Mouse (Mus musculus): ENCODE results near the gene Slc2a3. TPM values are rescaled to one million over a fixed set of nuclear protein-coding genes. Genes with fewer than 3 reads are reported as not detected.
"Not testable (repeated sequence)": the region's sequence is repeated elsewhere in the genome, so short reads cannot be mapped to it uniquely, and the experiment has no call there.

The Slc2a3 gene
- polyA plus RNA-seq, 1 experiment, result 0.66 TPM

DNA sequence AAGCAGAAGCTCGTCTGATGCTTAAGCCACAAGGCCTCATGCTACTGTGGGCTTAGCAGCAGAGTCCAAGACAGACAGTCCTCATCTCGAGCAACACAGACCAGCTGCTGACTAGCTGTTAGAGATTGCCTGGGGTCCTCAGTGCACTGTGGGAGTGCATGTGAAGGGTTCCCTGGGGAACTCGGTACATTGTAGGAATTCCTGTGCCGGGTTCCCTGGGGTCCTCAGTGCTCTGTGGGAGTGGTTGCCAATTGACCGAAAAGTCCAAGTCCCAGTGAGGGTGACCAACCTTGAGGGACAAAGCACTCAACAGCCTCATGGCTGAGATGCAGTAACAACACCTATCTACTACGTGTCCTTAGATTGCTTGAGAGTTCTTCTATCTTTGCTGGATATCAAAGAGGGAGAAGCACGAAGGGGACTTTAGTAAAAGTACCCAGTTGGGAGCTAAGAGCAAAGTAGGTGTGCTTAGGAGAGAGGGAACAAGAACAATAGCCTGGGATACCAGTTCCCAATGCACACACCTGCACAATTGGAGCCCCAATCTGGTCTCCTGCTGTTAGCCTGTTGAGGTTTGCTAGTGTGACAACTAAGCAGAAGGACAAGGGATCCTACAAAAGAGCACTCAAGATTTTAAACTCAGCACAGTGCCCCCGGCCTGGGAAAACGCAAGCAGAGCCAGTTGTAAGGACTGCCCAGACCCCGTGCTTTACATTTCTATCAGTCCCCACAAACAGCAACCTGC, 56.8 kb downstream of the Slc2a3 start:
- H3K79me3 ChIP-seq (ENCODE audit: low read depth), result no peaks in the 10 kb centered on the region
- no peaks in the 10 kb centered on the region for H3K79me2 ChIP-seq (ENCODE audit: control insufficient read depth, insufficient read depth)
- H3K36me3 ChIP-seq (ENCODE audit: control insufficient read depth, insufficient read depth), result no peaks in the 10 kb centered on the region
- no peaks in the 10 kb centered on the region for H3K27me3 ChIP-seq (ENCODE audit: control insufficient read depth, insufficient read depth, insufficient read length)
- TF ChIP-seq USF1 (IDR thresholded peaks at IDR 0.05; ENCODE audit: low read depth), result no peak
- no peak for TF ChIP-seq MAX (IDR thresholded peaks at IDR 0.05)
- TF ChIP-seq MYOG (IDR thresholded peaks at IDR 0.05; ENCODE audit: control insufficient read depth, extremely low read depth, insufficient read length), result no peak
- TF ChIP-seq CEBPB (IDR thresholded peaks at IDR 0.05; ENCODE audit: low read depth), result no peak
- no peak for TF ChIP-seq MYOD1 (IDR thresholded peaks at IDR 0.05; ENCODE audit: control insufficient read depth, insufficient read length, low read depth)
- no peak for TF ChIP-seq CTCF (IDR thresholded peaks at IDR 0.05; ENCODE audit: control insufficient read depth, insufficient read depth, insufficient read length)
- TF ChIP-seq FOSL1 (IDR thresholded peaks at IDR 0.05; ENCODE audit: insufficient read depth, low read length, poor library complexity, severe bottlenecking), result no peak
- H3K4me3 ChIP-seq (ENCODE audit: insufficient read depth, poor library complexity, severe bottlenecking), result no peak overlapping the region
- no peak overlapping the region for H3ac ChIP-seq (ENCODE audit: control insufficient read depth, insufficient read length, low read depth)

DNA sequence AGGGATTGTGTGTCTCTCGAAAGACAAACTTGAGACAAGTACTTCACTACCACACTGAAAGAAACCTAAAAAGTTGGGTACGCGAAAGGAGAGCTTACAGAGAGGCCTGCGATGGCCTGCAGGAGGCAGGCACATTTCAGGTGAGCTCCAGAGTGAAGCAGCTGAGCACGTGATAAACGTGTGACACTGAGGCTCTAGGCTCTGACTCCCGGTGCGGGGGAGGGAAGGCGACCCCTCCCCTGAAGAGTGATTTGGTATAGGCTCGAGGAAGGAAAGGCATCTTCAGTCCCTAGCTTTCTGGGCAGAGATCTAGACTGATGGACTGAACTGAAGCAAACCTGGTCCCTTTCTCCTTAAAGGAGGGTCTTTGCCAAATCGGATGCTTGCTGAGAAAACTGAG, 58.1 kb downstream of the Slc2a3 start:
- Histone ChIP-seq H3K79me2 (ENCODE audit: control insufficient read depth, insufficient read depth) (no peaks in the 10 kb centered on the region), H3K27me3 (ENCODE audit: control insufficient read depth, insufficient read depth, insufficient read length) (no peaks in the 10 kb centered on the region), H3K4me3 (ENCODE audit: insufficient read depth, poor library complexity, severe bottlenecking) (no peak overlapping the region), H3K79me3 (ENCODE audit: low read depth) (no peaks in the 10 kb centered on the region), H3ac (ENCODE audit: control insufficient read depth, insufficient read length, low read depth) (no peak overlapping the region), H3K36me3 (ENCODE audit: control insufficient read depth, insufficient read depth) (no peaks in the 10 kb centered on the region)
- no peak for TF ChIP-seq MAX (IDR thresholded peaks at IDR 0.05)

GRCm38 (mm10) chr6:122742228-122742899, 59.1 kb downstream of the Slc2a3 start:
- no peak for TF ChIP-seq MYOD1 (IDR thresholded peaks at IDR 0.05; ENCODE audit: control insufficient read depth, insufficient read length, low read depth)
- Histone ChIP-seq H3ac (ENCODE audit: control insufficient read depth, insufficient read length, low read depth) (no peak overlapping the region), H3K27me3 (ENCODE audit: control insufficient read depth, insufficient read depth, insufficient read length) (no peaks in the 10 kb centered on the region), H3K4me3 (ENCODE audit: insufficient read depth, poor library complexity, severe bottlenecking) (no peak overlapping the region), H3K36me3 (ENCODE audit: control insufficient read depth, insufficient read depth) (no peaks in the 10 kb centered on the region), H3K79me2 (ENCODE audit: control insufficient read depth, insufficient read depth) (no peaks in the 10 kb centered on the region), H3K79me3 (ENCODE audit: low read depth) (no peaks in the 10 kb centered on the region)

DNA sequence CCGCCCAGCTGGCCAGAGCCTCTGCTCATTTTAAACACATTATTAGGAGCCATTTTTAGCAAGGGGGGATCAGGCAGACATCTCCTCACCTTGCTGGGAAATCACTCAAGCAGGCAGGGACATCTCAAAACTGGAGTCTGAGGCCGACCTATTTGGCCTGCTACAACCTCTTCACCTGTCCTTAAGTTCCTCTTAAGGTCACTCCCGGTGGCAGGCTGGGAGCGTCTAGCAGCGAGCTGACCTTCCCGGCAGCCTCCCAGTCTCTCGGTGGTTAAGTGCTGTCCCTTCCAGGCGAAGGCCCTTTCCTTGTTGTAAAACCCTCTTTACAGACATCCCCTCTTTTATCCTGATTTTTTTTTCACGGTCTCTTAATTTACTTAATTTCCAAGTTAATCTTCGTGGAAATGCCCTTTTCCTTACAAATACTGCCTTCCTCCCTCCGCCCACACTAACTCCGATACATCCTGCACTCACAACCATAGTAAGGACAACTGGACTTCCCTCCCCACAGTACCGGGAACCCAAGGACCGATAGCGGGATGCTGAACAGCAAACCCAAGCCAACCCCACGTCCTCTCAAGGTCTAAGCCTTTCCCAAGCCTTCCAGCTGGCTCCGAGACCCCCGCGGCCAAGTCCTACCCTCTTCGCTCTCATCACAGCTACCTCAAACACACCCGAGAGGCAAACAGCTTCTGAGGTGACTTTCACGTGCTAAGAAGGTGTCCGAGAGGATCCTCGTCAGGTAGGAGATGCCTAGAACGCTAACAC, 59.8 kb downstream of the Slc2a3 start:
- no peaks in the 10 kb centered on the region for H3K36me3 ChIP-seq (ENCODE audit: control insufficient read depth, insufficient read depth)
- no peak overlapping the region for H3ac ChIP-seq (ENCODE audit: control insufficient read depth, insufficient read length, low read depth)
- H3K4me3 ChIP-seq (ENCODE audit: insufficient read depth, poor library complexity, severe bottlenecking), result no peak overlapping the region
- no peaks in the 10 kb centered on the region for H3K27me3 ChIP-seq (ENCODE audit: control insufficient read depth, insufficient read depth, insufficient read length)
- no peaks in the 10 kb centered on the region for H3K79me3 ChIP-seq (ENCODE audit: low read depth)
- no peaks in the 10 kb centered on the region for H3K79me2 ChIP-seq (ENCODE audit: control insufficient read depth, insufficient read depth)
- TF ChIP-seq USF1 (IDR thresholded peaks at IDR 0.05; ENCODE audit: low read depth) (no peak), MYOD1 (IDR thresholded peaks at IDR 0.05; ENCODE audit: control insufficient read depth, insufficient read length, low read depth) (no peak), CTCF (IDR thresholded peaks at IDR 0.05; ENCODE audit: control insufficient read depth, insufficient read depth, insufficient read length) (no peak), FOSL1 (IDR thresholded peaks at IDR 0.05; ENCODE audit: insufficient read depth, low read length, poor library complexity, severe bottlenecking) (no peak), CEBPB (IDR thresholded peaks at IDR 0.05; ENCODE audit: low read depth) (no peak), MAX (IDR thresholded peaks at IDR 0.05) (no peak), MYOG (IDR thresholded peaks at IDR 0.05; ENCODE audit: control insufficient read depth, extremely low read depth, insufficient read length) (no peak)

- H3ac ChIP-seq (ENCODE audit: control insufficient read depth, insufficient read length, low read depth), result no peak overlapping the region
- H3K4me3 ChIP-seq (ENCODE audit: insufficient read depth, poor library complexity, severe bottlenecking), result no peak overlapping the region
- H3K27me3 ChIP-seq (ENCODE audit: control insufficient read depth, insufficient read depth, insufficient read length), result no peaks in the 10 kb centered on the region
- no peaks in the 10 kb centered on the region for H3K79me3 ChIP-seq (ENCODE audit: low read depth)
- H3K36me3 ChIP-seq (ENCODE audit: control insufficient read depth, insufficient read depth), result no peaks in the 10 kb centered on the region
- no peaks in the 10 kb centered on the region for H3K79me2 ChIP-seq (ENCODE audit: control insufficient read depth, insufficient read depth)
- TF ChIP-seq MAX (IDR thresholded peaks at IDR 0.05) (peak; percentile 96), CTCF (IDR thresholded peaks at IDR 0.05; ENCODE audit: control insufficient read depth, insufficient read depth, insufficient read length) (peak; percentile 64), USF1 (IDR thresholded peaks at IDR 0.05; ENCODE audit: low read depth) (peak; percentile 66), MYOG (IDR thresholded peaks at IDR 0.05; ENCODE audit: control insufficient read depth, extremely low read depth, insufficient read length) (no peak)
These were observed 61.5 kb downstream of the Slc2a3 start for GRCm38 (mm10) chr6:122739952-122740351.

GRCm38 (mm10) chr6:122719942-122720341, 81.5 kb downstream of the Slc2a3 start:
- Histone ChIP-seq H3K36me3 (ENCODE audit: control insufficient read depth, insufficient read depth) (no peaks in the 10 kb centered on the region), H3ac (ENCODE audit: control insufficient read depth, insufficient read length, low read depth) (no peak overlapping the region), H3K79me2 (ENCODE audit: control insufficient read depth, insufficient read depth) (no peaks in the 10 kb centered on the region), H3K79me3 (ENCODE audit: low read depth) (no peaks in the 10 kb centered on the region), H3K4me3 (ENCODE audit: insufficient read depth, poor library complexity, severe bottlenecking) (no peak overlapping the region), H3K27me3 (ENCODE audit: control insufficient read depth, insufficient read depth, insufficient read length) (no peaks in the 10 kb centered on the region)
- TF ChIP-seq FOSL1 (IDR thresholded peaks at IDR 0.05; ENCODE audit: insufficient read depth, low read length, poor library complexity, severe bottlenecking) (no peak), CEBPB (IDR thresholded peaks at IDR 0.05; ENCODE audit: low read depth) (no peak), MYOG (IDR thresholded peaks at IDR 0.05; ENCODE audit: control insufficient read depth, extremely low read depth, insufficient read length) (no peak), CTCF (IDR thresholded peaks at IDR 0.05; ENCODE audit: control insufficient read depth, insufficient read depth, insufficient read length) (peak; percentile 38)

GRCm38 (mm10) chr6:122718224-122718623, 83.2 kb downstream of the Slc2a3 start:
- H3K36me3 ChIP-seq (ENCODE audit: control insufficient read depth, insufficient read depth); H3K27me3 ChIP-seq (ENCODE audit: control insufficient read depth, insufficient read depth, insufficient read length); H3K79me3 ChIP-seq (ENCODE audit: low read depth); H3ac ChIP-seq (ENCODE audit: control insufficient read depth, insufficient read length, low read depth); H3K79me2 ChIP-seq (ENCODE audit: control insufficient read depth, insufficient read depth); H3K4me3 ChIP-seq (ENCODE audit: insufficient read depth, poor library complexity, severe bottlenecking): not testable (repeated sequence)
